Mouse (Mus musculus) CH12.LX (cell line): ENCODE measurements around the gene Fam114a1. TPM values are rescaled to one million over a fixed set of nuclear protein-coding genes. Genes with fewer than 3 reads are reported as not detected.

Source experiments
- DNase-seq: peaks from one replicate; pipeline ENCODE4 v3.0.0-alpha.2; 2013; ENCODE audit errors: extremely low read depth
- H3K27ac ChIP-seq: 2 replicates; pipeline ENCODE4 v1.5.1; 2012; ENCODE audit warnings: low read depth, mild to moderate bottlenecking, control low read depth, moderate library complexity; ENCODE audit not compliant: insufficient read depth
- H3K27me3 ChIP-seq: replicated peaks from 2 replicates; pipeline ENCODE3; 2012; ENCODE audit warnings: inconsistent platforms
- H3K36me3 ChIP-seq, 2 experiments: replicated peaks in 1 of 2; 2 replicates each; pipeline versions ENCODE3 to v1.6.1; 2012; ENCODE audit warnings: inconsistent platforms in 1 of 2, low read length in 1 of 2, mild to moderate bottlenecking in 1 of 2, mixed read lengths in 1 of 2, moderate library complexity in 1 of 2; ENCODE audit not compliant: control insufficient read depth in 1 of 2, insufficient read depth in 1 of 2
- H3K4me1 ChIP-seq, 2 experiments: 2 replicates each; pipeline ENCODE4 v1.6.1; 2012; ENCODE audit warnings: inconsistent platforms in 1 of 2, moderate library complexity in 1 of 2; ENCODE audit not compliant: insufficient read depth in 2 of 2, control insufficient read depth in 1 of 2
- H3K4me2 ChIP-seq: 2 replicates; pipeline ENCODE4 v1.6.1; 2012; ENCODE audit warnings: low read depth, mild to moderate bottlenecking, control low read depth; ENCODE audit not compliant: poor library complexity, insufficient read depth, severe bottlenecking
- H3K4me3 ChIP-seq, 3 experiments: fragments of 150-350 bp in 1 of 3; sonication (generic) in 1 of 3; replicated peaks in 1 of 3; 2 replicates each; pipeline versions ENCODE3 to v1.5.1; 2011 to 2012; ENCODE audit warnings: low read depth in 2 of 3, low read length in 2 of 3, mild to moderate bottlenecking in 2 of 3, moderate library complexity in 2 of 3, control low read depth in 1 of 3, improper control_type of control experiment in 1 of 3, inconsistent platforms in 1 of 3, mixed read lengths in 1 of 3; ENCODE audit not compliant: poor library complexity in 1 of 3
- H3K79me2 ChIP-seq: replicated peaks from 2 replicates; pipeline ENCODE4 v1.6.1; 2012; ENCODE audit warnings: mild to moderate bottlenecking, moderate library complexity; ENCODE audit not compliant: control insufficient read depth, poor library complexity, insufficient read depth, severe bottlenecking; ENCODE audit errors: extremely low read depth
- H3K9ac ChIP-seq: 2 replicates; pipeline ENCODE4 v1.6.1; 2012; ENCODE audit warnings: low read depth, mild to moderate bottlenecking, control low read depth, moderate library complexity; ENCODE audit not compliant: insufficient read depth
- H3K9me3 ChIP-seq: replicated peaks from 2 replicates; pipeline ENCODE3; 2012; ENCODE audit warnings: low read length, inconsistent platforms, mixed read lengths
- BHLHE40 ChIP-seq: IDR thresholded peaks from 2 replicates; pipeline ENCODE4 v1.6.1; 2011; ENCODE audit warnings: mild to moderate bottlenecking, low read depth, low read length, improper control_type of control experiment
- CHD1 ChIP-seq: IDR thresholded peaks from 2 replicates; pipeline ENCODE4 v1.6.1; 2012; ENCODE audit warnings: low read depth, low read length, improper control_type of control experiment, inconsistent platforms
- CTCF ChIP-seq, 2 experiments: IDR thresholded peaks in 1 of 2; conservative IDR thresholded peaks in 1 of 2; 2 replicates each; pipeline ENCODE4 v1.5.1; 2011 to 2012; ENCODE audit warnings: low read depth in 2 of 2, low read length in 2 of 2, improper control_type of control experiment in 1 of 2, inconsistent platforms in 1 of 2, mild to moderate bottlenecking in 1 of 2, moderate library complexity in 1 of 2
- E2F4 ChIP-seq: IDR thresholded peaks from 2 replicates; pipeline ENCODE4 v1.6.1; 2011; ENCODE audit warnings: low read depth, low read length, improper control_type of control experiment; ENCODE audit not compliant: insufficient replicate concordance
- ELF1 ChIP-seq: IDR thresholded peaks from 2 replicates; pipeline ENCODE4 v1.6.1; 2014; ENCODE audit warnings: low read depth, mild to moderate bottlenecking, inconsistent platforms, low read length, improper control_type of control experiment
- EP300 ChIP-seq: IDR thresholded peaks from 2 replicates; pipeline ENCODE4 v1.6.1; 2011; ENCODE audit warnings: low read length, improper control_type of control experiment
- ETS1 ChIP-seq: conservative IDR thresholded peaks from 2 replicates; pipeline ENCODE4 v1.6.1; 2012; ENCODE audit warnings: low read depth, mild to moderate bottlenecking, inconsistent platforms, low read length, improper control_type of control experiment, moderate library complexity
- GABPA ChIP-seq: IDR thresholded peaks from 2 replicates; pipeline ENCODE4 v1.6.1; 2012; ENCODE audit warnings: low read depth, low read length, improper control_type of control experiment, inconsistent platforms; ENCODE audit not compliant: insufficient replicate concordance
- HCFC1 ChIP-seq: IDR thresholded peaks from 2 replicates; pipeline ENCODE4 v1.6.1; 2012; ENCODE audit warnings: low read depth, mild to moderate bottlenecking, inconsistent platforms, low read length, improper control_type of control experiment
- IRF4 ChIP-seq: IDR thresholded peaks from 2 replicates; pipeline ENCODE4 v1.6.1; 2014; ENCODE audit warnings: low read depth, mild to moderate bottlenecking, inconsistent platforms, low read length, improper control_type of control experiment
- JUN ChIP-seq: IDR thresholded peaks from 2 replicates; pipeline ENCODE4 v1.6.1; 2011; ENCODE audit warnings: low read depth, mild to moderate bottlenecking, low read length, improper control_type of control experiment, moderate library complexity; ENCODE audit not compliant: insufficient read depth
- JUND ChIP-seq: conservative IDR thresholded peaks from 2 replicates; pipeline ENCODE4 v1.6.1; 2011; ENCODE audit warnings: low read depth, low read length, improper control_type of control experiment
- MAFK ChIP-seq: IDR thresholded peaks from 2 replicates; pipeline ENCODE4 v1.6.1; 2011; ENCODE audit warnings: low read length, improper control_type of control experiment; ENCODE audit not compliant: insufficient replicate concordance
- MAZ ChIP-seq: IDR thresholded peaks from 2 replicates; pipeline ENCODE4 v1.6.1; 2012; ENCODE audit warnings: low read depth, mild to moderate bottlenecking, inconsistent platforms, low read length, improper control_type of control experiment, moderate library complexity
- MEF2A ChIP-seq: IDR thresholded peaks from 2 replicates; pipeline ENCODE4 v1.6.1; 2014; ENCODE audit warnings: low read depth, mild to moderate bottlenecking, inconsistent platforms, low read length, improper control_type of control experiment, borderline replicate concordance
- MXI1 ChIP-seq: IDR thresholded peaks from 2 replicates; pipeline ENCODE4 v1.6.1; 2011; ENCODE audit warnings: mild to moderate bottlenecking, low read depth, low read length, improper control_type of control experiment
- NELFE ChIP-seq: IDR thresholded peaks from 2 replicates; pipeline ENCODE4 v1.6.1; 2011; ENCODE audit warnings: low read depth, low read length, improper control_type of control experiment
- NRF1 ChIP-seq: IDR thresholded peaks from 2 replicates; pipeline ENCODE4 v1.6.1; 2014; ENCODE audit warnings: low read depth, mild to moderate bottlenecking, inconsistent platforms, low read length, improper control_type of control experiment, moderate library complexity
- RAD21 ChIP-seq: IDR thresholded peaks from 2 replicates; pipeline ENCODE4 v1.6.1; 2011; ENCODE audit warnings: low read depth, mild to moderate bottlenecking, low read length, improper control_type of control experiment, moderate library complexity
- RCOR1 ChIP-seq: conservative IDR thresholded peaks from 2 replicates; pipeline ENCODE4 v1.6.1; 2012; ENCODE audit warnings: low read depth, mild to moderate bottlenecking, inconsistent platforms, low read length, improper control_type of control experiment
- SMC3 ChIP-seq: IDR thresholded peaks from 2 replicates; pipeline ENCODE4 v1.6.1; 2011; ENCODE audit warnings: low read depth, low read length, improper control_type of control experiment
- TBP ChIP-seq: conservative IDR thresholded peaks from 2 replicates; pipeline ENCODE4 v1.6.1; 2011; ENCODE audit warnings: low read depth, low read length, improper control_type of control experiment
- USF1 ChIP-seq: IDR thresholded peaks from 2 replicates; pipeline ENCODE4 v1.6.1; 2014; ENCODE audit warnings: low read depth, mild to moderate bottlenecking, inconsistent platforms, low read length, improper control_type of control experiment
- USF2 ChIP-seq: conservative IDR thresholded peaks from 2 replicates; pipeline ENCODE4 v1.6.1; 2011; ENCODE audit warnings: low read depth, low read length, improper control_type of control experiment
- ZC3H11A ChIP-seq: IDR thresholded peaks from 2 replicates; pipeline ENCODE4 v1.6.1; 2012; ENCODE audit warnings: low read depth, mild to moderate bottlenecking, inconsistent platforms, low read length, improper control_type of control experiment
- ZMIZ1 ChIP-seq: IDR thresholded peaks from 2 replicates; pipeline ENCODE4 v1.6.1; 2012; ENCODE audit warnings: low read depth, mild to moderate bottlenecking, inconsistent platforms, low read length, improper control_type of control experiment
- ZNF384 ChIP-seq: IDR thresholded peaks from 2 replicates; pipeline ENCODE4 v1.6.1; 2012; ENCODE audit warnings: low read depth, low read length, improper control_type of control experiment, inconsistent platforms
- dilution Hi-C: fragments of 300-500 bp; cut with MboI; formaldehyde crosslinking; loops from 2 replicates; pipeline ENCODE4 v1.14.3; 2020; ENCODE audit warnings: low sequenced_read_pairs; ENCODE audit not compliant: extremely low pct_unique_long_range_greater_than_20kb, extremely low pct_ligation_motif_present
- in situ Hi-C: fragments of 300-500 bp; cut with MboI; formaldehyde crosslinking; loops from 3 replicates; pipeline ENCODE4 v1.14.3; 2019; ENCODE audit warnings: low sequenced_read_pairs, low pct_ligation_motif_present, low pct_unique_long_range_greater_than_20kb, mixed read lengths
- polyA plus RNA-seq: library from polyadenylated mRNA; unstranded; fragments of >175 nt; gene quantifications from 2 replicates; pipeline ENCODE4 v1.2.1, GENCODE M21; 2012; ENCODE audit warnings: low read depth; ENCODE audit not compliant: insufficient read length
- total RNA-seq, 2 experiments: library from RNA; depleted of rRNA; stranded (reverse); fragments of 300-350 nt in 1 of 2; fragments of >200 nt in 1 of 2; gene quantifications; 2 replicates each; pipeline ENCODE4 v1.2.3; 2012 to 2014

The Fam114a1 gene
- total and polyA plus RNA-seq, 3 experiments = 0.12 to 0.47 (median 0.27) TPM

GRCm38 (mm10) chr5:64958991-64959842 lies 10.7 kb upstream of the Fam114a1 start (continued):
- TF ChIP-seq MAZ = no peak
- peak; percentile 50 for TF ChIP-seq USF1
- TF ChIP-seq BHLHE40 = peak; percentile 32; the same call in 1 of the 2 replicates
- no peak for TF ChIP-seq EP300
- TF ChIP-seq HCFC1 = no peak
- no peak for TF ChIP-seq GABPA
- no peak for TF ChIP-seq CTCF (conservative IDR thresholded peaks at IDR 0.05 in 1 of 2, IDR thresholded peaks at IDR 0.05 in 1 of 2; ENCODE audit: low read depth in 2 of 2, low read length in 2 of 2)
- TF ChIP-seq MEF2A = no peak
- no peak for TF ChIP-seq RAD21
- no peak for TF ChIP-seq NELFE
- TF ChIP-seq CHD1 = 0 out of 2 replicates have a peak, but pooled peaks have one; percentile 20
- peak; percentile 74; the same call in 1 of the 2 replicates for TF ChIP-seq IRF4
- no peak for TF ChIP-seq ZC3H11A
- no peak for TF ChIP-seq ZMIZ1
- no peak for TF ChIP-seq MXI1
- no peak for TF ChIP-seq JUN
- TF ChIP-seq ETS1 = peak; percentile 72; the same call in 1 of the 2 replicates
- TF ChIP-seq NRF1 = no peak
- TF ChIP-seq RCOR1 = no peak
- TF ChIP-seq JUND = no peak
- TF ChIP-seq E2F4 = no peak
- no peak for TF ChIP-seq ELF1
- TF ChIP-seq USF2 = no peak

- DNase-seq = peak; percentile 71
- in situ Hi-C loops (loop anchor here (5.0 kb wide), 1 partner anchor 73 kb away; no protein-coding TSS in a partner anchor), dilution Hi-C loops (no loop called here)
Observed at GRCm38 (mm10) chr5:64959843-64960230, 10.0 kb upstream of the Fam114a1 start, which contains the start of gene Tlr6. Gene Tlr6 (minus strand): TSS chr5:64960097.

More at GRCm38 (mm10) chr5:64959843-64960230, 10.0 kb upstream of the Fam114a1 start, which contains the start of gene Tlr6:
- Histone ChIP-seq H3K27me3 (no peaks in the 10 kb centered on the region), H3K4me1 (peaks cover 5 to 35% of the 10 kb centered on the region in 2 experiments), H3K36me3 (peaks cover 0 to 3% of the 10 kb centered on the region in 2 experiments), H3K79me2 (no peaks in the 10 kb centered on the region), H3K27ac (no peak within 1 kb of the TSS), H3K4me2 (peak within 1 kb of the TSS; percentile 85), H3K9me3 (no peaks in the 10 kb centered on the region), H3K9ac (peak within 1 kb of the TSS; percentile 49), H3K4me3 (peak within 1 kb of the TSS; percentile 52 to 61 (median 61))
- TF ChIP-seq E2F4 (no peak), BHLHE40 (0 out of 2 replicates have a peak, but pooled peaks have one; percentile 1), HCFC1 (no peak), ZNF384 (peak; percentile 57), TBP (0 out of 2 replicates have a peak, but pooled peaks have one; percentile 0), RAD21 (peak; percentile 75), SMC3 (peak; percentile 63), CTCF (conservative IDR thresholded peaks at IDR 0.05 in 1 of 2, IDR thresholded peaks at IDR 0.05 in 1 of 2; ENCODE audit: low read depth in 2 of 2, low read length in 2 of 2) (peak; percentile 49 to 74; a peak in 3 of 4 replicates), CHD1 (peak; percentile 29; the same call in 1 of the 2 replicates), MAFK (no peak), MXI1 (no peak)
